Mouse (Mus musculus): ENCODE data around the gene Arhgef3.

Gene Arhgef3

GRCm38 (mm10) chr14:27269836-27270235, 155.1 kb downstream of the Arhgef3 start:
- no peak for DNase-seq (ENCODE audit: low spot score)

GRCm38 (mm10) chr14:27270466-27270865, 155.8 kb downstream of the Arhgef3 start:
- no peak for DNase-seq (ENCODE audit: low spot score)

DNA sequence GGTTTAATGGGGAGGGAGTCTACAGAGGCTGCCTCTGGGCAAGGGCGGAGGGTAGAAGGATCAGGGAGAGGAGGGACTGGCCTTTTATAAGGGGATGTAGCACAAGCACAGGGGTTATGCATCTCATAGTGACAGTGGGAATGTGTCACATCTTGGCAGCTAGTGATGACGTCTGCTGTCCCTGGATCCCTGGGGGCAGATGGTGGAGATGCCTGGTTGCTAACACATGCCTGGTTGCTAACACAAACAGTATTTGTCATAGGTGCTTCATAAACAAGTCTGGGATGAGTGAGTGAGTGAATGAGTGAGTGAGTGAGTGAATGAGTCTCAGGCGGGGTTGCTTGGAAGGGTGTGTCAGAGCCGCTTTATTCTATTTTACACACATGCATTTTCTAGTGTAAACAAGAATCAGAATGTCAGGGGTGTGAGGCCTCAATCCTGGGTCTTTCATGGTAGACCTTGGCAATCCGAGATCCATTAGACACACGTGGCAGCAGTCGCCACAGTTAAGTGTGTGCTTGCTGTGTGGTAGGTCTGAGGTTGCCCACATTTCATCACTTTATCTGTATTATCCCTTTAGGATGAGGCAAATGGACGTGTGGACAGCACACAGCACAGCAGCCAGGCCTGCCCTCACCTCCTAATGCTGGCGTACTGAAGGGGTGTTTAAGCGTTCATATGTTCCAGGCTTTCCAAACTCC, 156.8 kb downstream of the Arhgef3 start:
- DNase-seq (ENCODE audit: low spot score): no peak

GRCm38 (mm10) chr14:27272072-27272834, 157.6 kb downstream of the Arhgef3 start:
- no peak for DNase-seq (ENCODE audit: low spot score)

GRCm38 (mm10) chr14:27272835-27273138, 158.1 kb downstream of the Arhgef3 start:
- DNase-seq (ENCODE audit: low spot score): no peak

- no peak for DNase-seq (ENCODE audit: low spot score)
Measured at GRCm38 (mm10) chr14:27273169-27273568, 158.5 kb downstream of the Arhgef3 start.

DNA sequence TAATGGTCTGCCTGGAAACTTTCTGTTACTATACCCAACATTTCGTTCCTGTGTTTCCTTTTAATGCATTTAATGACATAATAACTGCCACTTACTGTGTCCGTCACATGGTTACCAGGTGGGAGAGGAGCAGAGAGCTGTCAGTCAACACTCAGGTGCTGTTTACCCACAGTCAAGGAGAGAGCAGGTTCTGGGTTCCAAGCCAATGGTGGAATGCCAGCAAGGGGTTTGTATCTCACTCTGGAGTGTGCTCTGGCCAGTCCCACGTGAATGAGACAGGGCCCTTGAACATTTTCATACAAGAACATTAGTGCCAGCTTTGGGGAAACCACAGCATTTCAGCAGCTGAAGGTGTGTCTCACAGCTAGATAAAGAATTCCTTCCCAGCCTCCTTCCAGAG, 162.6 kb downstream of the Arhgef3 start:
- no peak for DNase-seq (ENCODE audit: low spot score)

GRCm38 (mm10) chr14:27280201-27280890, 165.6 kb downstream of the Arhgef3 start:
- no peak for DNase-seq (ENCODE audit: low spot score)

DNA sequence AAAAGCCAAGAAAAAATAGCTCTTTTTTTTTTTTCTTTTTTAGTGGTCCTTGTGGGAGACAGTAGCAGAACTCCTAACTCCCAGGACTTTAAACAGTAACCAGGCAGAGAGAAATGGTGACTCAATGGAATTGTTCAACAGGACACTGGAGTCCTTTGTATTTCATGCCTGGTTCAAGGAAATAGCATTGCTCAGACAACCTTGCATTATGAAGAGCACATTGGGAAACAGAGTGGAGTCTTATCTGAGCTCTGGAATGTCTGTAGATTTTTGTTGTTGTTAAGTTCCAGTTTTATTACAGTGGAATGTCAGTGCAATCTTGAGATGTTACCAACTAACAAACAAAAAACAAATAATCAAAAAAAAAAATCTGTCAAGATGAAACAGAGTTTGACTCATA, 169.3 kb downstream of the Arhgef3 start:
- DNase-seq (ENCODE audit: low spot score): no peak

DNA sequence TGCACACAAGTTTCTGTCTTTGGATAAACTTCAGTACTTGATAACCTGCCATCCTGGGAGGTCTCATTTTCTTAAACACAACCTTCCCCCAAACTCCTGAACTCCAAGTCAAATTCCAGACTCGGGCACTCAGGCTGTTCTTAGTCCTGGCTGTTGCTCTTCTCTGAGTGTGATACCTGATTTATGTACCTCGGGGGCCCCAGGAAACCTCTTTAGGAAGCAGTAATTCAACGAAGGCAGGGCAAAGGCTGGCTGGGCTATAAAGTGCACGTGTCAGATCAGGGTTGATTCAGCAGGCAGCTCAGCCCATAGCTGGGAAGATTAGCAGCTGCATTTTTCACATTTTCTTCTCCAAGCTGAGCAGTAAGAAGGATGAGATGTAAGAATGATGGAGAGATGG, 171.5 kb downstream of the Arhgef3 start:
- no peak for DNase-seq (ENCODE audit: low spot score)

DNA sequence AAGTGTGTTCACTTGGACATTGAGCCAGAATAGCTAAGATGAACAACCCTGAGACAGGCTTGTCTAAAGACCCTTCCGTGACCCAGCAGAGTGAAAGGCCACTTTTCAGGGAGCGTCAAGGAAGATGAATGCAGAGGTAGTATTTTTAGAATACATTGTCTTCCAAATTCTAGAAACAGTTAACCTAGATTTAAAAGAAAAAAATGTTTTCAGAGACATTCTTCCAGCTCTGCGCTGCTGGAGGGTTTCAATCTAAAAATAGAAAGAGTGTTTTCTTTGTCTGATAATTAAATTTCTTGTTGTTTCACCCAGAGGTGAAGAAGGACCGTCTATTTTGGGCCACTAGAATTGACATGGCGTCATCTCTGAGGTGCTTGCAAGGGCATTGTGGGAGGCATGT, 174.4 kb downstream of the Arhgef3 start:
- no peak for DNase-seq (ENCODE audit: low spot score)

DNA sequence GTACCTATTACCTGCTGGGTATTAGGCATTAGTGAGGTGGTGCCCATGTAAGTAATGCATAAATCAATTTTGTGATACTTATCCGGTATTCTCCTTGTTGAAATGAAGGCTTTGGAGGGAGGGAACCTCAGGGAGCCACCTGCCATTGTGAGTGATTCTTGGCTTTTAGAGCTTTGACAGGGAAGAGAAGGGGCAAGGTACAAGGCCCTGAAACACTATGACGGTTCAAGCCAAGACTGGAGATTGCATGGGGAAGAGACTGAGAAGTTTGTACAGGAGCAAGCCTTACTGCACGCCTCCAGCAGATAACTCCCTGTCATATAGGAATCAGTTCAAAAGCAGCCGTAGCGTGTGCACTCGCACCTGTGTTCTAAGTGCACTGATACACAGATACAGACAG, 177.4 kb downstream of the Arhgef3 start:
- no peak for DNase-seq (ENCODE audit: low spot score)

DNA sequence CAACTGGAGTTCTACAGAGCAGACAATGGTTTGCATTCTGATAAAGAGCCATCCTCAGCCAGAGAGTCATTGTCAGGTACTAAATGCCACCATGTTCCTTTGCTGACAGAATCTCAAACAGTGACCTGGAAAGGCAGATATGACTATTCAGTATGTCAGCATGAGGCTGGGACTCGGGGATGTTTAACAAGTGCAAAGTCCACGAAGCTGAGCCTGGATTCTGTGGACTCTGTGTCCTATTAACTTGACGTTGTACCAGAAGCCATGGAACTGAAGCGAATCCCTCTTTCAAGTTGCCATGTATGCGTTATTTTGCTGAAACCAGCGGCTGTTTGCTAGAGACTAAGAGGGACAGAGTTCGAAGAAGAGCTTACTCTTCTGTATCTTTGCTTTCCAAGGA, 181.1 kb downstream of the Arhgef3 start:
- no peak for DNase-seq (ENCODE audit: low spot score)

- no peak for DNase-seq (ENCODE audit: low spot score)
Measured at GRCm38 (mm10) chr14:27296987-27297386, 182.3 kb downstream of the Arhgef3 start.

DNA sequence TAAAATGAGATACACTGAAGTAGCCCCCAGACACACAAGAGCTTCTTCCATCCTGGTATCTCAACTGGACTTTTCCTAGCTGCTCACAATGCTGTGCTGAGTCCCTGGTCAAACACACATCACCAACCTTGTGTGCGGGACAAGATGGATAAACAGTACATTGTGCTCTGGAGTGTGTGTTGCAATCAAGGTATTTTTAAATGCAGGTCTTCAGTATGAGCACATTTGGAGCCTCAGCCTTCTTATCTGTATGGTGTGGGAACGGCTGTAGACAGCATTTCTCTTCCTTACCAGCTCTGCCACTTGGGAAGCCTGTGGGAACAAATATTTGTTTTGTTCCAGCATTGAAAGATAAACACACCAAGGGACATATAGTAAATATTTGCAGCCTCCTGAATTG, 184.2 kb downstream of the Arhgef3 start:
- DNase-seq (ENCODE audit: low spot score): no peak

GRCm38 (mm10) chr14:27299705-27300104, 185.0 kb downstream of the Arhgef3 start:
- no peak for DNase-seq (ENCODE audit: low spot score)

GRCm38 (mm10) chr14:27301768-27302499, 187.2 kb downstream of the Arhgef3 start:
- no peak for DNase-seq (ENCODE audit: low spot score)

- no peak for DNase-seq (ENCODE audit: low spot score)
Measured at GRCm38 (mm10) chr14:27303294-27303693, 188.6 kb downstream of the Arhgef3 start.

- DNase-seq (ENCODE audit: low spot score): no peak
Measured at GRCm38 (mm10) chr14:27304408-27304807, 189.7 kb downstream of the Arhgef3 start.

DNA sequence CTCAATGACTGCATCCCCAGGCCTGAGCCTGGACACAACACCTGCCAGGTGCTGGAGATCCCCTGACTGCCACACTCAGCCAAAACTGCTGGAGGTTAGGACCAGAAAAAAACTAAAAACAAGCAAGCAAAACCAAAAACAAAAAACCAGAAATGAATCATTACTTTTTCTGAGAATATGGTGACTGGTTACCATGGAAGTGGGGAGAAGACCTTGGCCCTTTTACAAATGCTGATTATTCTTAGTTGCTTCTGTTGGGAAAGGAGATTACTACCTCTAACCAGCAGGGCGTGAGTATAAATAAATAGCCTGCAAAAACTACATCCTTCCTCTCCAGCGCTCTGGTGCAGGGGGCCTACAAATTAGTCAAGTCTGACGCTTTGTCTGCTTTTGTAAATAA, 194.1 kb downstream of the Arhgef3 start:
- no peak for DNase-seq (ENCODE audit: low spot score)

DNA sequence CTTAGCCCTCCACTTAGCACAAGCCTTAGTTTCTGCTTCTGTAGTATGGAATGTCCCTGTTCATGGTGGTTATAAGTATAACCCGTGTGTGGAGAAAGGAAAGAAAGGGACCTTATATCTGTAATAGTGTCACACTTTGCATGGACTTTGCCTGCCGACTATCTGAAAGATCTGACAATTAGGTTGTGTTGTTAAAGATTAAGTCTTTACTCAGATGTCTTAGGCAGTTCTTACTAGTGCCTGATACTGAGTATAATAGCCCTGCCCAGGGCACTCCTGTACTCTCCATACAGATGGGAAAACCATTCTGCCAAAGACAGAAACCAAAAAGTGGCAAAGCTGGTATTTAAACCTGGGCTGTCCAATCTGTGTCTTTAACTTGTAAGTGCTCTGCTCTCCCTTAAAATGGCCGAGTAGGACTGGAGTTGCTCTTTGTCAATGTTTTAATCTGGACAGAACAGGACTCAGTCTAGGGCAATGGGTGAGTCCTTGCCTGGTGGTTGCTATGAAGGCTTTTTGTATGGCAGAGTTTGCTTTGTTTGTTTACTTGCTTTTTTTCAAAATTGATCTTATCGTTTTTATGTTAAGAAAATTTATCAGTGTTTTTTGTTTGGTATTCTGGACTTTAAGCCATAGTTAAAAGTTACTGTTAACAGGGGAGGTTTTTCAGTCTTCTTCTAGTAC, 196.0 kb downstream of the Arhgef3 start:
- no peak for DNase-seq (ENCODE audit: low spot score)

DNA sequence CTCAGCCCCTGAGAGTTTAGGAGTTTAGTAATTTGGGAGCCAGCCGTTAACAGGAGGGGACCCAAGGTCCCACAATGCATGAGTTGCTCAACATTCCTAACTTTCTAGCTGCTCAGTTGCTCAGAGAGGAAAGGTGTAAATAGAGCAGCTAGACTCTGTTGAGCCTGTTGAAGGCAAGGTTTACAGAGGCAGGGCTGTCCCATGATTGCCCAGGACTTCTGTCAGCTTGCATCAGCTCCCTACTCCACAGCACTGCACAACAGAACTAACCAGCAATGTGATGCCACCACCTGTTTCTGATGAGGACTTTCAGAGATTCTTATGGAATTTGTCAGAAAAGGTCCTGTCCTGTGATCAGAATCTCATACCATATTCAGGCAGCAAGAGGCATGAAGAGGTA, 197.7 kb downstream of the Arhgef3 start:
- no peak for DNase-seq (ENCODE audit: low spot score)

All from testis, postnatal 10 days (tissue).